Mouse (Mus musculus): ENCODE measurements around the gene Nap1l5. TPM values are rescaled to one million over a fixed set of nuclear protein-coding genes. Genes with fewer than 3 reads are reported as not detected.

Nap1l5 gene
- 41.7 and 42.5 TPM in 2 replicates for polyA plus RNA-seq (2014; fragmentation: Nextera tagmentation; extraction: Ambion mirVana)

GRCm38 (mm10) chr6:58906852-58907261, at the start of gene Nap1l5:
Gene Nap1l5 (minus strand): TSS chr6:58907076.
- H3K9me3 ChIP-seq (ENCODE audit: control insufficient read depth, low read length) = 0 out of 2 replicates have a peak, but pooled peaks cover 4% of the 10 kb centered on the region
- H3K4me2 ChIP-seq = peak within 1 kb of the TSS; percentile 59
- H3K9ac ChIP-seq (ENCODE audit: low read length) = peak within 1 kb of the TSS; percentile 52
- H3K27me3 ChIP-seq (ENCODE audit: control insufficient read depth, insufficient read depth, low read length) = no peaks in the 10 kb centered on the region
- H3K36me3 ChIP-seq (ENCODE audit: control insufficient read depth, insufficient read depth, low read length) = 0 out of 2 replicates have a peak, but pooled peaks cover 2% of the 10 kb centered on the region
- WGBS = 50% methylated on average over 34 of the region's 34 CpGs
- H3K4me1 ChIP-seq (ENCODE audit: control insufficient read depth, insufficient read depth, low read length) = no peaks in the 10 kb centered on the region
- ATAC-seq (ENCODE audit: low FRiP score) (peak; percentile 89), DNase-seq (ENCODE audit: low spot score, missing footprints) (peak; percentile 92)
- H3K27ac ChIP-seq (ENCODE audit: low read depth, low read length) = no peak within 1 kb of the TSS
- H3K4me3 ChIP-seq (ENCODE audit: low read depth, low read length) = peak within 1 kb of the TSS; percentile 47

- Histone ChIP-seq H3K27me3 (ENCODE audit: control insufficient read depth, insufficient read depth, low read length) (no peaks in the 10 kb centered on the region), H3K27ac (ENCODE audit: low read depth, low read length) (no peak overlapping the region), H3K4me1 (ENCODE audit: control insufficient read depth, insufficient read depth, low read length) (no peaks in the 10 kb centered on the region), H3K9ac (ENCODE audit: low read length) (no peak overlapping the region), H3K4me2 (no peak overlapping the region), H3K4me3 (ENCODE audit: low read depth, low read length) (no peak overlapping the region), H3K9me3 (ENCODE audit: control insufficient read depth, low read length) (no peaks in the 10 kb centered on the region), H3K36me3 (ENCODE audit: control insufficient read depth, insufficient read depth, low read length) (no peaks in the 10 kb centered on the region)
- ATAC-seq (ENCODE audit: low FRiP score) (no peak), DNase-seq (ENCODE audit: low spot score, missing footprints) (no peak)
- WGBS = 87% methylated on average over 2 of the region's 2 CpGs
These were observed 44.5 kb upstream of the Nap1l5 start for GRCm38 (mm10) chr6:58951128-58951992.

- no peaks in the 10 kb centered on the region for H3K9me3 ChIP-seq (ENCODE audit: control insufficient read depth, low read length)
- 86% methylated on average over 1 of the region's 1 CpGs for WGBS
- ATAC-seq (ENCODE audit: low FRiP score) = no peak
These were observed 43.5 kb upstream of the Nap1l5 start for GRCm38 (mm10) chr6:58950410-58950809.

GRCm38 (mm10) chr6:58946840-58947239, 40.0 kb upstream of the Nap1l5 start:
- Histone ChIP-seq H3K27ac (ENCODE audit: low read depth, low read length) (no peak overlapping the region), H3K4me3 (ENCODE audit: low read depth, low read length) (no peak overlapping the region), H3K4me1 (ENCODE audit: control insufficient read depth, insufficient read depth, low read length) (no peaks in the 10 kb centered on the region), H3K27me3 (ENCODE audit: control insufficient read depth, insufficient read depth, low read length) (no peaks in the 10 kb centered on the region), H3K4me2 (no peak overlapping the region), H3K9me3 (ENCODE audit: control insufficient read depth, low read length) (no peaks in the 10 kb centered on the region), H3K9ac (ENCODE audit: low read length) (no peak overlapping the region), H3K36me3 (ENCODE audit: control insufficient read depth, insufficient read depth, low read length) (no peaks in the 10 kb centered on the region)
- DNase-seq (ENCODE audit: low spot score, missing footprints) (no peak), ATAC-seq (ENCODE audit: low FRiP score) (no peak)
- 77% methylated on average over 4 of the region's 4 CpGs for WGBS

More at GRCm38 (mm10) chr6:58950410-58950809, 43.5 kb upstream of the Nap1l5 start:
- Histone ChIP-seq H3K4me2 (no peak overlapping the region), H3K4me1 (ENCODE audit: control insufficient read depth, insufficient read depth, low read length) (no peaks in the 10 kb centered on the region), H3K36me3 (ENCODE audit: control insufficient read depth, insufficient read depth, low read length) (no peaks in the 10 kb centered on the region), H3K27me3 (ENCODE audit: control insufficient read depth, insufficient read depth, low read length) (no peaks in the 10 kb centered on the region), H3K9ac (ENCODE audit: low read length) (no peak overlapping the region), H3K27ac (ENCODE audit: low read depth, low read length) (no peak overlapping the region), H3K4me3 (ENCODE audit: low read depth, low read length) (no peak overlapping the region)
- DNase-seq (ENCODE audit: low spot score, missing footprints) = no peak

- H3K27me3 ChIP-seq (ENCODE audit: control insufficient read depth, insufficient read depth, low read length) = no peaks in the 10 kb centered on the region
- H3K9ac ChIP-seq (ENCODE audit: low read length) = no peak overlapping the region
- ATAC-seq (ENCODE audit: low FRiP score) = no peak
- no peaks in the 10 kb centered on the region for H3K36me3 ChIP-seq (ENCODE audit: control insufficient read depth, insufficient read depth, low read length)
- H3K4me1 ChIP-seq (ENCODE audit: control insufficient read depth, insufficient read depth, low read length) = no peaks in the 10 kb centered on the region
- no peaks in the 10 kb centered on the region for H3K9me3 ChIP-seq (ENCODE audit: control insufficient read depth, low read length)
- WGBS = 79% methylated on average over 2 of the region's 2 CpGs
- no peak overlapping the region for H3K27ac ChIP-seq (ENCODE audit: low read depth, low read length)
- H3K4me2 ChIP-seq = no peak overlapping the region
- no peak for DNase-seq (ENCODE audit: low spot score, missing footprints)
- H3K4me3 ChIP-seq (ENCODE audit: low read depth, low read length) = no peak overlapping the region
These were observed 39.4 kb upstream of the Nap1l5 start for GRCm38 (mm10) chr6:58946246-58946645.

GRCm38 (mm10) chr6:58943958-58944357, 37.1 kb upstream of the Nap1l5 start:
- no peak overlapping the region for H3K4me2 ChIP-seq
- H3K4me1 ChIP-seq (ENCODE audit: control insufficient read depth, insufficient read depth, low read length) = no peaks in the 10 kb centered on the region
- H3K27ac ChIP-seq (ENCODE audit: low read depth, low read length) = no peak overlapping the region
- ATAC-seq (ENCODE audit: low FRiP score) (no peak), DNase-seq (ENCODE audit: low spot score, missing footprints) (no peak)
- H3K4me3 ChIP-seq (ENCODE audit: low read depth, low read length) = no peak overlapping the region
- WGBS = 94% methylated on average over 3 of the region's 3 CpGs
- no peaks in the 10 kb centered on the region for H3K36me3 ChIP-seq (ENCODE audit: control insufficient read depth, insufficient read depth, low read length)
- H3K9me3 ChIP-seq (ENCODE audit: control insufficient read depth, low read length) = no peaks in the 10 kb centered on the region
- H3K27me3 ChIP-seq (ENCODE audit: control insufficient read depth, insufficient read depth, low read length) = no peaks in the 10 kb centered on the region
- H3K9ac ChIP-seq (ENCODE audit: low read length) = no peak overlapping the region

GRCm38 (mm10) chr6:58942276-58942675, 35.4 kb upstream of the Nap1l5 start:
- Histone ChIP-seq H3K9me3 (ENCODE audit: control insufficient read depth, low read length) (no peaks in the 10 kb centered on the region), H3K9ac (ENCODE audit: low read length) (no peak overlapping the region), H3K36me3 (ENCODE audit: control insufficient read depth, insufficient read depth, low read length) (no peaks in the 10 kb centered on the region), H3K4me2 (no peak overlapping the region), H3K27ac (ENCODE audit: low read depth, low read length) (no peak overlapping the region), H3K4me1 (ENCODE audit: control insufficient read depth, insufficient read depth, low read length) (no peaks in the 10 kb centered on the region), H3K4me3 (ENCODE audit: low read depth, low read length) (no peak overlapping the region), H3K27me3 (ENCODE audit: control insufficient read depth, insufficient read depth, low read length) (no peaks in the 10 kb centered on the region)
- 93% methylated on average over 2 of the region's 2 CpGs for WGBS
- ATAC-seq (ENCODE audit: low FRiP score) (no peak), DNase-seq (ENCODE audit: low spot score, missing footprints) (no peak)

GRCm38 (mm10) chr6:58937726-58938125, 30.9 kb upstream of the Nap1l5 start:
- H3K27ac ChIP-seq (ENCODE audit: low read depth, low read length) = no peak overlapping the region
- H3K36me3 ChIP-seq (ENCODE audit: control insufficient read depth, insufficient read depth, low read length) = no peaks in the 10 kb centered on the region
- H3K9ac ChIP-seq (ENCODE audit: low read length) = no peak overlapping the region
- no peak overlapping the region for H3K4me3 ChIP-seq (ENCODE audit: low read depth, low read length)
- no peak overlapping the region for H3K4me2 ChIP-seq
- H3K4me1 ChIP-seq (ENCODE audit: control insufficient read depth, insufficient read depth, low read length) = peaks cover 8% of the 10 kb centered on the region; the same call in 1 of the 2 replicates
- H3K27me3 ChIP-seq (ENCODE audit: control insufficient read depth, insufficient read depth, low read length) = no peaks in the 10 kb centered on the region
- DNase-seq (ENCODE audit: low spot score, missing footprints) (no peak), ATAC-seq (ENCODE audit: low FRiP score) (no peak)
- H3K9me3 ChIP-seq (ENCODE audit: control insufficient read depth, low read length) = no peaks in the 10 kb centered on the region

- H3K27me3 ChIP-seq (ENCODE audit: control insufficient read depth, insufficient read depth, low read length) = no peaks in the 10 kb centered on the region
- DNase-seq (ENCODE audit: low spot score, missing footprints) (peak; percentile 83), ATAC-seq (ENCODE audit: low FRiP score) (peak; percentile 28; the same call in 1 of the 2 replicates)
- H3K27ac ChIP-seq (ENCODE audit: low read depth, low read length) = peak overlapping the region; percentile 51
- no peaks in the 10 kb centered on the region for H3K9me3 ChIP-seq (ENCODE audit: control insufficient read depth, low read length)
- H3K36me3 ChIP-seq (ENCODE audit: control insufficient read depth, insufficient read depth, low read length) = no peaks in the 10 kb centered on the region
- WGBS = 61% methylated on average over 4 of the region's 4 CpGs
- no peak overlapping the region for H3K9ac ChIP-seq (ENCODE audit: low read length)
- no peak overlapping the region for H3K4me2 ChIP-seq
- H3K4me1 ChIP-seq (ENCODE audit: control insufficient read depth, insufficient read depth, low read length) = peaks cover 19% of the 10 kb centered on the region
- H3K4me3 ChIP-seq (ENCODE audit: low read depth, low read length) = no peak overlapping the region
These were observed 27.3 kb upstream of the Nap1l5 start for GRCm38 (mm10) chr6:58934144-58934543.

Measured in midbrain, embryonic 11.5 days (tissue).